Mouse (Mus musculus): ENCODE results near the gene Ifi35. TPM values are rescaled to one million over a fixed set of nuclear protein-coding genes. Genes with fewer than 3 reads are reported as not detected.
"Not testable (repeated sequence)": the region's sequence is repeated elsewhere in the genome, so short reads cannot be mapped to it uniquely, and the experiment has no call there.

Ifi35 gene
- polyA plus RNA-seq, 2 experiments from 2014 or later: 148 to 179 TPM

- peak; percentile 6 for ATAC-seq
These were observed 692 bp downstream of the Ifi35 start for GRCm38 (mm10) chr11:101448899-101449298.

- ATAC-seq: not testable (repeated sequence)
These were observed 1.4 kb downstream of the Ifi35 start for GRCm38 (mm10) chr11:101449596-101449995.

- no peak for ATAC-seq
These were observed 2.2 kb downstream of the Ifi35 start for GRCm38 (mm10) chr11:101450394-101450793.

GRCm38 (mm10) chr11:101451536-101451935 is 3.3 kb downstream of the Ifi35 start:
- no peak for ATAC-seq

GRCm38 (mm10) chr11:101452093-101452774 is 4.0 kb downstream of the Ifi35 start:
- ATAC-seq: no peak

- ATAC-seq: no peak
These were observed 6.5 kb downstream of the Ifi35 start for GRCm38 (mm10) chr11:101454702-101455101.

- no peak for ATAC-seq
These were observed 7.4 kb downstream of the Ifi35 start for GRCm38 (mm10) chr11:101455627-101456026.

- ATAC-seq: no peak
These were observed 9.4 kb downstream of the Ifi35 start for GRCm38 (mm10) chr11:101457631-101458030.

- ATAC-seq: no peak
These were observed 10.0 kb downstream of the Ifi35 start for GRCm38 (mm10) chr11:101458217-101458616.

- ATAC-seq: no peak
These were observed 11.5 kb downstream of the Ifi35 start for GRCm38 (mm10) chr11:101459716-101460115.

GRCm38 (mm10) chr11:101460321-101460720 is 12.1 kb downstream of the Ifi35 start:
- ATAC-seq: no peak

GRCm38 (mm10) chr11:101462141-101462540 is 13.9 kb downstream of the Ifi35 start:
- no peak for ATAC-seq

GRCm38 (mm10) chr11:101462583-101463440 is 14.6 kb downstream of the Ifi35 start:
- ATAC-seq: no peak

- no peak for ATAC-seq
These were observed 16.2 kb downstream of the Ifi35 start, which contains the start of gene Rnd2 for GRCm38 (mm10) chr11:101464211-101465100. Gene Rnd2, plus strand, starts transcription at chr11:101464999.

- ATAC-seq: peak; percentile 34
These were observed 17.1 kb downstream of the Ifi35 start for GRCm38 (mm10) chr11:101465101-101465868.

GRCm38 (mm10) chr11:101465869-101466551 is 17.8 kb downstream of the Ifi35 start, which contains the start of gene Vat1:
Gene Vat1, minus strand, starts transcription at chr11:101466230.
- peak; percentile 24 for ATAC-seq

GRCm38 (mm10) chr11:101466552-101466950 is 18.3 kb downstream of the Ifi35 start:
- ATAC-seq: not testable (repeated sequence)

- peak; percentile 53 for ATAC-seq
These were observed 19.5 kb downstream of the Ifi35 start for GRCm38 (mm10) chr11:101467477-101468262.

- no peak for ATAC-seq
These were observed 20.1 kb downstream of the Ifi35 start for GRCm38 (mm10) chr11:101468263-101468688.

- ATAC-seq: no peak
These were observed 20.5 kb downstream of the Ifi35 start for GRCm38 (mm10) chr11:101468731-101469130.
